In the genomic region with DNA sequence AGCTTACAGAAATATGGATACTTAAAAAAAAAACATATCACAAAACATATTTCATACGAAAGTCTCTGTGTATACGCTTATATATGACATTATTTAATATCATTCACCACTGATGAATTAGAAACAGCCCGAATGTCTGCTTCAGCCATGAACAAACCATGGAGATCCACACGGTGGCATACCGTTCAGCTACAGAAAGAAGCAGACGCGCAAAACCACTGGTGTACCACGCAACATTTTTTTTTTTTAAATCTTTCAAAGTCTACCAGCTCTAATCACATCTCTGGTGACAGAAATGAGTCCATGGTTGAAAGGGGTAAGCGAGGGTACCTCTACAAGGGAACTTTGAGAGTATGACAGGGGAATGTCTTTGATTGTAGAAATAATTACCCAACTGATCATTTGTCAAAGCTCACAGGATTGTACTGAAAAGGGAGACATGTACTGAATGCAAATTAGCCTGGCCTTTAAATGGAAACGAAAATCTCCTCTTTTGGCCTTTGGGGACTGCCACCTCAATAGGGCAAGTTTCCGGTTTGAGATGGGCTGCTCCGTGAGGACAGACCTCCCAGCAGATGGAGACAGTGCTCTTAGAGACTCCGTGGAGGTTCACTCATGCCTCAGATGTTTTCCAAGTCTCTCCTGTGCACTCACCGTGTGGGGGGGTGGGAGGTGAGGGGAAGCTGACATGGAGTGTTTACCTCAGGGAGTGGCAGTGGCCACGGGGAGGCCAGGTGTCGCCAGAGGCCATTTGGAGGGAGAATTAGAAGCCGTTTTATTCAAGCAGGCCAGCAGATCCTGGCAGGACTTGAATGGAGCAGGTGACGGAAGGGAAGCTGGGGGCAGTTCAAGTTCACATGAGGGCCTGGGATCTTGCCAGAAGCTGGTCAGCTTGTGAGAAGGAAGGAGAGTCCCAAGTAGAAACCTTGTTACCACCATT, we compare ENCODE assay signal across 8 mouse cellular contexts.
DNase-seq lines count a peak whose midpoint lies in the region; ATAC-seq lines count a peak whose summit lies in the region.

No protein-coding gene starts in this region.

- H3K9ac ChIP-seq in kidney, embryonic 16.5 days (replicated peaks; ENCODE audit: low read length) = peak overlapping the region; percentile 22; the same call in 1 of the 2 replicates
- H3K9ac ChIP-seq in midbrain, embryonic 16.5 days (ENCODE audit: low read depth, low read length) = peak overlapping the region; percentile 27; the same call in 1 of the 2 replicates

- H3K9me3 ChIP-seq in kidney, embryonic 16.5 days (ENCODE audit: low read length) = no peaks in the 10 kb centered on the region
- H3K9me3 ChIP-seq in midbrain, embryonic 16.5 days (replicated peaks; ENCODE audit: control insufficient read depth, low read length, poor library complexity, severe bottlenecking) = no peaks in the 10 kb centered on the region

- intact Hi-C loops in left cerebral cortex, postnatal 25 days (cut with DNase I) = loop anchor here (5.0 to 10.0 kb wide), 3 partner anchors 155 to 577 kb away; a partner anchor contains a TSS
- intact Hi-C loops in gastrocnemius, postnatal 14 days (cut with DNase I; ENCODE audit: low total_unique reads) = no loop called here

- H3K4me2 ChIP-seq in kidney, embryonic 16.5 days (replicated peaks; ENCODE audit: low read depth, low read length) = peak overlapping the region; percentile 27; the same call in 1 of the 2 replicates
- peak overlapping the region; percentile 36 for H3K4me2 ChIP-seq in midbrain, embryonic 16.5 days (ENCODE audit: low read length)

- 49% methylated on average over 18 of the region's 18 CpGs for WGBS in kidney, embryonic 16.5 days
- WGBS in midbrain, embryonic 16.5 days = 21% methylated on average over 18 of the region's 18 CpGs

- H3K36me3 ChIP-seq in kidney, embryonic 16.5 days (ENCODE audit: insufficient read depth, low read length) = no peaks in the 10 kb centered on the region
- no peaks in the 10 kb centered on the region for H3K36me3 ChIP-seq in midbrain, embryonic 16.5 days (ENCODE audit: control insufficient read depth, insufficient read depth, low read length)

- H3K4me3 ChIP-seq in kidney, embryonic 16.5 days (ENCODE audit: low read length) = no peak overlapping the region
- H3K4me3 ChIP-seq in midbrain, embryonic 16.5 days (ENCODE audit: low read depth, low read length) = peak overlapping the region; percentile 3; the same call in 1 of the 2 replicates

- H3K27ac ChIP-seq in kidney, embryonic 16.5 days (ENCODE audit: low read length) = peak overlapping the region; percentile 73; the same call in 1 of the 2 replicates
- H3K27ac ChIP-seq in midbrain, embryonic 16.5 days (ENCODE audit: low read length) = peak overlapping the region; percentile 69

- peak; percentile 32 to 60 for DNase-seq in left cerebral cortex, postnatal 25 days (ENCODE audit: low spot score in 2 of 2)
- no peak for DNase-seq in left cerebral cortex, adult 8-10 months (ENCODE audit: low spot score in 2 of 2)
- DNase-seq in cerebellum, adult 11 months = peak; percentile 33
- peak; percentile 63 for DNase-seq in gastrocnemius, postnatal 14 days
- DNase-seq in thymus, postnatal 25 days = no peak

- ATAC-seq in kidney, embryonic 16.5 days (ENCODE audit: low FRiP score, low TSS enrichment) = peak; percentile 50
- ATAC-seq in midbrain, embryonic 16.5 days = peak; percentile 53
- no peak for ATAC-seq in inflammation-experienced regulatory T-cells, adult 6 months

- H3K27me3 ChIP-seq in kidney, embryonic 16.5 days (ENCODE audit: insufficient read depth, low read length) = no peaks in the 10 kb centered on the region
- H3K27me3 ChIP-seq in midbrain, embryonic 16.5 days (ENCODE audit: control insufficient read depth, insufficient read depth, low read depth, low read length) = no peaks in the 10 kb centered on the region

- peaks cover 36% of the 10 kb centered on the region for H3K4me1 ChIP-seq in kidney, embryonic 16.5 days (ENCODE audit: insufficient read depth, low read length)
- H3K4me1 ChIP-seq in midbrain, embryonic 16.5 days (ENCODE audit: control insufficient read depth, insufficient read depth, low read length) = peaks cover 25% of the 10 kb centered on the region

Comparison
In these comparisons a context has a peak if more than half of its experiments do, and no peak if none do; other contexts are left out.
1. DNase-seq: peak in left cerebral cortex, postnatal 25 days (2 of 2), cerebellum, adult 11 months (single experiment) and gastrocnemius, postnatal 14 days (single experiment); none in left cerebral cortex, adult 8-10 months (0 of 2) and thymus, postnatal 25 days (single experiment).